Mouse (Mus musculus): Measurements from ENCODE around the gene 2310034G01Rik. TPM values are rescaled to one million over a fixed set of nuclear protein-coding genes. Genes with fewer than 3 reads are reported as not detected.

2310034G01Rik gene
- total and polyA plus RNA-seq, 3 experiments: 0.50 to 0.95 TPM; not detected in 1

GRCm38 (mm10) chr19:46358381-46358780, 8.3 kb upstream of the 2310034G01Rik start:
- Histone ChIP-seq H3K36me3 (ENCODE audit: control insufficient read depth in 1 of 2, insufficient read depth in 2 of 2, low read length in 2 of 2) (peaks cover 0 to 8% of the 10 kb centered on the region in 2 experiments; a peak in 2 of 4 replicates), H3K79me2 (ENCODE audit: control insufficient read depth, insufficient read depth, low read length, poor library complexity) (no peaks in the 10 kb centered on the region), H3K4me3 (ENCODE audit: control insufficient read depth in 1 of 2, insufficient read depth in 1 of 2, low read depth in 2 of 2, low read length in 2 of 2) (peak overlapping the region; percentile 45 to 78), H3K27me3 (ENCODE audit: control insufficient read depth in 1 of 2, insufficient read depth in 2 of 2, low read length in 2 of 2) (no peaks in the 10 kb centered on the region), H3K4me1 (ENCODE audit: control insufficient read depth in 1 of 2, insufficient read depth in 2 of 2, low read length in 2 of 2) (peaks cover 6 to 13% of the 10 kb centered on the region in 2 experiments; a peak in 3 of 4 replicates), H3K27ac (ENCODE audit: control insufficient read depth, low read depth, low read length) (peak overlapping the region; percentile 77), H3K9ac (ENCODE audit: control insufficient read depth, low read depth, low read length, poor library complexity, severe bottlenecking) (peak overlapping the region; percentile 65), H3K9me3 (replicated peaks; ENCODE audit: insufficient read depth, low read length) (no peaks in the 10 kb centered on the region)
- TF ChIP-seq ZMIZ1 (IDR thresholded peaks at IDR 0.05; ENCODE audit: low read depth, low read length) (0 out of 2 replicates have a peak, but pooled peaks have one; percentile 6), GATA1 (IDR thresholded peaks at IDR 0.05; ENCODE audit: low read depth, low read length) (no peak), POLR2A (IDR thresholded peaks at IDR 0.05; ENCODE audit: control insufficient read depth in 1 of 2, insufficient read depth in 1 of 2, low read depth in 1 of 2, low read length in 2 of 2, poor library complexity in 1 of 2) (no peak)
- DNase-seq (ENCODE audit: low read depth, low spot score): peak; percentile 39

GRCm38 (mm10) chr19:46357344-46358280, 7.5 kb upstream of the 2310034G01Rik start:
- peak; percentile 76 for DNase-seq (ENCODE audit: low read depth, low spot score)
- Histone ChIP-seq H3K36me3 (ENCODE audit: control insufficient read depth in 1 of 2, insufficient read depth in 2 of 2, low read length in 2 of 2) (peaks cover 0 to 14% of the 10 kb centered on the region in 2 experiments; a peak in 2 of 4 replicates), H3K4me1 (ENCODE audit: control insufficient read depth in 1 of 2, insufficient read depth in 2 of 2, low read length in 2 of 2) (peaks cover 9 to 21% of the 10 kb centered on the region in 2 experiments), H3K27ac (ENCODE audit: control insufficient read depth, low read depth, low read length) (peak overlapping the region; percentile 77), H3K9me3 (replicated peaks; ENCODE audit: insufficient read depth, low read length) (no peaks in the 10 kb centered on the region), H3K9ac (ENCODE audit: control insufficient read depth, low read depth, low read length, poor library complexity, severe bottlenecking) (peak overlapping the region; percentile 65), H3K27me3 (ENCODE audit: control insufficient read depth in 1 of 2, insufficient read depth in 2 of 2, low read length in 2 of 2) (no peaks in the 10 kb centered on the region), H3K4me3 (ENCODE audit: control insufficient read depth in 1 of 2, insufficient read depth in 1 of 2, low read depth in 2 of 2, low read length in 2 of 2) (peak overlapping the region; percentile 45 to 78), H3K79me2 (ENCODE audit: control insufficient read depth, insufficient read depth, low read length, poor library complexity) (no peaks in the 10 kb centered on the region)
- TF ChIP-seq ELF1 (IDR thresholded peaks at IDR 0.05; ENCODE audit: low read depth, low read length): peak; percentile 64
- TF ChIP-seq NRF1 (IDR thresholded peaks at IDR 0.05; ENCODE audit: insufficient read depth, low read depth, low read length, poor library complexity, severe bottlenecking): no peak
- peak; percentile 30 for TF ChIP-seq MAX (IDR thresholded peaks at IDR 0.05; ENCODE audit: low read length)
- peak; percentile 50 for TF ChIP-seq ETS1 (IDR thresholded peaks at IDR 0.05; ENCODE audit: low read depth, low read length)
- TF ChIP-seq MXI1 (IDR thresholded peaks at IDR 0.05; ENCODE audit: low read depth, low read length): peak; percentile 76
- no peak for TF ChIP-seq GABPA (IDR thresholded peaks at IDR 0.05; ENCODE audit: low read depth, low read length)
- no peak for TF ChIP-seq ZNF384 (IDR thresholded peaks at IDR 0.05; ENCODE audit: low read depth, low read length)
- TF ChIP-seq ZMIZ1 (IDR thresholded peaks at IDR 0.05; ENCODE audit: low read depth, low read length): 0 out of 2 replicates have a peak, but pooled peaks have one; percentile 53
- TF ChIP-seq MAZ (IDR thresholded peaks at IDR 0.05; ENCODE audit: low read depth, low read length): peak; percentile 86; the same call in 1 of the 2 replicates
- peak; percentile 59; the same call in 1 of the 2 replicates for TF ChIP-seq RCOR1 (IDR thresholded peaks at IDR 0.05; ENCODE audit: low read depth, low read length)
- 0 out of 2 replicates have a peak, but pooled peaks have one; percentile 26 for TF ChIP-seq KAT2A (conservative IDR thresholded peaks at IDR 0.05; ENCODE audit: low read depth, low read length)
- peak; percentile 27; the same call in 1 of the 2 replicates for TF ChIP-seq GATA1 (IDR thresholded peaks at IDR 0.05; ENCODE audit: low read depth, low read length)
- TF ChIP-seq CTCF (IDR thresholded peaks at IDR 0.05 in 2 of 3, conservative IDR thresholded peaks at IDR 0.05 in 1 of 3; ENCODE audit: control insufficient read depth in 1 of 3, insufficient read depth in 1 of 3, low read depth in 2 of 3, low read length in 3 of 3, poor library complexity in 1 of 3, severe bottlenecking in 1 of 3): no peak
- TF ChIP-seq JUND (IDR thresholded peaks at IDR 0.05; ENCODE audit: low read depth, low read length): no peak
- TF ChIP-seq MYB (IDR thresholded peaks at IDR 0.05; ENCODE audit: low read depth, low read length): peak; percentile 32; the same call in 1 of the 2 replicates
- TF ChIP-seq SIN3A (IDR thresholded peaks at IDR 0.05; ENCODE audit: low read length): peak; percentile 66
- TF ChIP-seq MAFK (IDR thresholded peaks at IDR 0.05; ENCODE audit: borderline replicate concordance, low read depth, low read length): no peak
- TF ChIP-seq TAL1 (IDR thresholded peaks at IDR 0.05; ENCODE audit: low read length): no peak
- TF ChIP-seq BHLHE40 (IDR thresholded peaks at IDR 0.05; ENCODE audit: borderline replicate concordance, low read depth, low read length): no peak
- TF ChIP-seq POLR2A (IDR thresholded peaks at IDR 0.05; ENCODE audit: control insufficient read depth in 1 of 2, insufficient read depth in 1 of 2, low read depth in 1 of 2, low read length in 2 of 2, poor library complexity in 1 of 2): peak; percentile 15 to 56; a peak in 1 of 4 replicates
- TF ChIP-seq POLR2AphosphoS5 (IDR thresholded peaks at IDR 0.05; ENCODE audit: borderline replicate concordance, low read depth, low read length): no peak
- TF ChIP-seq SMC3 (IDR thresholded peaks at IDR 0.05; ENCODE audit: low read depth, low read length): no peak
- peak; percentile 78; the same call in 1 of the 2 replicates for TF ChIP-seq MYC (IDR thresholded peaks at IDR 0.05; ENCODE audit: low read depth, low read length)
- TF ChIP-seq USF2 (IDR thresholded peaks at IDR 0.05; ENCODE audit: borderline replicate concordance in 1 of 2, insufficient read depth in 1 of 2, low read depth in 1 of 2, low read length in 2 of 2): no peak
- 0 out of 2 replicates have a peak, but pooled peaks have one; percentile 41 for TF ChIP-seq POLR2AphosphoS2 (IDR thresholded peaks at IDR 0.05; ENCODE audit: low read length)
- TF ChIP-seq NELFE (IDR thresholded peaks at IDR 0.05; ENCODE audit: low read depth, low read length): peak; percentile 61
- TF ChIP-seq HCFC1 (IDR thresholded peaks at IDR 0.05; ENCODE audit: low read depth, low read length): peak; percentile 70

Measured in MEL (cell line).